ENCODE assay signal across 14 mouse cellular contexts in the genomic region with DNA sequence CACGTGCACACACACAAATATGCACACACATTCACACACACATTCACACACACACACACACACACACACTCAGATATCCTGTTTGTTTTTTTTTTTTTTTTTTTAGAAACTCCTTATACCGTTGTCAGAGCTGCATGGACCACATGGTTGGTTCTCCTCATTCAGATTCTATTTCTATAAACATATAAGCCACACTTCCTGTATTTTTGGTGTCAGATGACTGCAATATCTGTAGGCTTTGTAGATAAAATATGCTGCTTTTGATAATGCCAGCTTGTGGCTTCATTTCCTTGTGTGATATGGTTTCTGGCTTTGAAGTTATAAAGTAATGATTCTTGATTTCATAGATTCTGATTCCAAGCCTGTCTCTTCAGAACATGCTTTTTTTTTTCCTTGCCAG.
"Had no signal": no experiment of that assay in that cellular context is flagged by ENCODE, and none has a peak within 500 bp of the region (broad histone marks: within the 10 kb centered on the region; RNA-seq: fewer than 3 reads in every experiment).

No protein-coding gene starts in this region.

- H3K4me3 ChIP-seq: layer of hippocampus, adult 2 months; left cerebral cortex, adult 2 months; liver, embryonic 13.5 days had no signal

- H3K4me1 ChIP-seq: liver, embryonic 13.5 days had no signal

- H3K9ac ChIP-seq: liver, embryonic 13.5 days had no signal

- H3K4me2 ChIP-seq: liver, embryonic 13.5 days; midbrain, embryonic 11.5 days had no signal

- H3K36me3 ChIP-seq: liver, embryonic 13.5 days had no signal

- DNase-seq: kidney, adult 2 months; kidney, postnatal 25 days; layer of hippocampus, postnatal 36 days; liver, embryonic 13.5 days; lung, adult 2 months; lung, postnatal 14 days; lung, postnatal 4 days; midbrain, embryonic 14.5 days; thymus, adult 18-20 months; thymus, postnatal 36 days had no signal

- H3K27ac ChIP-seq: kidney, postnatal 0 days; layer of hippocampus, adult 2 months; left cerebral cortex, adult 2 months; liver, embryonic 13.5 days had no signal

- H3K27me3 ChIP-seq: liver, embryonic 13.5 days had no signal

- H3K9me3 ChIP-seq: liver, embryonic 13.5 days had no signal
